Mouse (Mus musculus): Measurements from ENCODE around the gene Sfrp2. TPM values are rescaled to one million over a fixed set of nuclear protein-coding genes. Genes with fewer than 3 reads are reported as not detected.
A peak's percentile ranks its signal among the peaks of the same experiment; 100 is the strongest.

Sfrp2 gene
- total RNA-seq, 2 experiments from 2014 or later: 9.6 to 12.2 TPM

- no peak for DNase-seq (ENCODE audit: extremely low spot score in 1 of 2, low spot score in 2 of 2)
- intact Hi-C loops (cut with DNase I): loop anchor here (10.0 kb wide), 1 partner anchor 644 kb away; the partner anchor contains the start of gene Dchs2
Observed at GRCm38 (mm10) chr3:83768293-83769035, 2.3 kb downstream of the Sfrp2 start.

DNA sequence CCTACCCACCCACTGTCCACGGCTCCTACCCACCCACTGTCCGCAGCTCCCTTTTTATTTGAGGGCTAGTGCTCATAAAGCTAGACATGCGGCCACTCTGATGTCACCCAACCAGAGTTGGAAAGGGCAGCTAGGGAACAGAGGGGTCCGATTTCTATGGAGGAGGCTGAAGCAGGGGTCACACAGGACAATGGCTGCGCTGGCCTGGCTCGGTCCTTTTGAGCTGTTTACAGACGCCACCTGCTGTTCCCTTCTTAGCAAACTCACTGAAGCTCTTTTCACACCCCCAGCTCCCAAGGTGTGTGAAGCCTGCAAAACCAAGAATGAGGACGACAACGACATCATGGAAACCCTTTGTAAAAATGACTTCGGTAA lies 2.9 kb downstream of the Sfrp2 start:
- intact Hi-C loops (cut with DNase I): loop anchor here (10.0 kb wide), 1 partner anchor 644 kb away; the partner anchor contains the start of gene Dchs2
- DNase-seq (ENCODE audit: extremely low spot score in 1 of 2, low spot score in 2 of 2): no peak

GRCm38 (mm10) chr3:83771160-83771869 lies 5.2 kb downstream of the Sfrp2 start:
- no peak for DNase-seq (ENCODE audit: extremely low spot score in 1 of 2, low spot score in 2 of 2)
- intact Hi-C loops (cut with DNase I): no loop called here

GRCm38 (mm10) chr3:83773281-83773680 lies 7.2 kb downstream of the Sfrp2 start:
- intact Hi-C loops (cut with DNase I): no loop called here
- DNase-seq (ENCODE audit: extremely low spot score in 1 of 2, low spot score in 2 of 2): no peak

DNA sequence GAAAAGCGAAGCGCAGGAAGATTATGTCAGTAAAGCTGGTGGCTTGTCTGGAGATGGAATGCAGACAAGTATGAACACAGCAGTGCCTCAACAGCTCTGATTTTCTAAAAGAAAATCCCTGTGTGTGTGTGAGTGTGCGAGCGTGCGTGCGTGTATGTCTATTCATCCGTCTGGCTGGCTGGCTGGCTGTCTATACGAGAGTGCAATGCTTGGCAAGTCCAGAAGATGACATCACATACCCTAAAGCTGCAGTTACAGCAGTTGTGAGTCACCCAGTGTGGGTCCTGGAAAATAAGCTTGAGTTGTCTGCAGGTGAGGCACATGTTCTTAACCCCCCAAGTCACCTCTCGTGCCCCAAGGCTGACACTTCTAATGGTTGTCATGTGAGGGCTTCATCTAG lies 9.3 kb downstream of the Sfrp2 start:
- DNase-seq (ENCODE audit: extremely low spot score in 1 of 2, low spot score in 2 of 2): no peak

DNA sequence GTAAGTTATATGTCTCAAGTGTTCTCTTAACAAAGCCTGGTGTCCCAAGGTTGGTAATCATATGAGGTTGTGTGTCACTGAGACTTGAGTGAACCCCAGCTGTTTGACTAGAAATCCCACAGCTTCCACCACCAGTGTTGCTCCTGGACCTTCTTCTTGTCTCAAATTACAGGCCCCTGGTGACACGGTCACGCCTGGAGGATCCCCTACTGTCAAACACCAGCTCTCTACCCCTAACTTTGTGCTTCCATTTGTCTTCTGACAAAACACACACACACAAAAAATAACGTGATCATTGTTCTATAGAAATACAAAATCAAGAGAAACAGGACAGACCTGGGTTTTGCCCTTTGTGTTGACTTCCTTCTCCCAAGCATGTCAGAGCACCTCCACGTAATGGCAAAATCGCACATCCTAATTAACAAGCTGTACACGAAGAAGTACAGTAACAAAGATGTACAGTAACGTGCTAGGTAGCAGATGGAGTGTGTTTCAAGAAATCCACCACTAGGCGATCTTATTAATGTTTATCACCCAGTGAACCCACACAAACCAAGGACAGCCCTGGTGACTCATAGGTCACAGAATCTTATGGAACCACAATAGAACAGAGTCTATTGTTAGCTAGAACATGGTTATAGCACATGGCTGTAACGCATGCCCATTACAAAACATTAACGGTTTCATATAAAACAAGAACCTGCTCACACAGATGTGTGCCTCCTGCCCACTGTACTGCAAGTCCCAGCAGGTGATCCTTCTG lies 15.5 kb downstream of the Sfrp2 start:
- intact Hi-C loops (cut with DNase I): no loop called here
- peak in 1 of 2 experiments; percentile 1 for DNase-seq (ENCODE audit: extremely low spot score in 1 of 2, low spot score in 2 of 2)

More for the DNA sequence above, 9.3 kb downstream of the Sfrp2 start:
- intact Hi-C loops (cut with DNase I): no loop called here

GRCm38 (mm10) chr3:83783716-83784469 lies 17.8 kb downstream of the Sfrp2 start:
- DNase-seq (ENCODE audit: extremely low spot score in 1 of 2, low spot score in 2 of 2): no peak
- intact Hi-C loops (cut with DNase I): no loop called here

DNA sequence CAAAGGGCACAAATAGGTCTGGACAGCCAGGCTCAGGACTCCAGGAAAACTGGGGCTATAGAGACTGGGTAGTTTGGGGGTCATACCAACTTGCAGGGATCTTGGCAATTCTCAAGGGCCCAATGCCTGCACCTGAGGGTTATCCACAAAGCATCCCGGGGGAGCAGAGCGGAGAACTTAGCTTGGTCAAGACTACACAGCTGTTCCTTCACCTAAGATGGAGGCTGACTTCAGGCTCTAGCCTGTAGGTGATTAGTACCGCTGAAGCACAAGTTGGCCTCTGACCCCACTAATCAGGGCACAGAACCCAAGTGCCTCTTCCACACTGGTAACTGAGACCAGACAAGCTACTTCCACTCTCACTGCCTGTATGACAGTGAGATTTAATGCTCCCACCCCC lies 18.6 kb downstream of the Sfrp2 start:
- no peak for DNase-seq (ENCODE audit: extremely low spot score in 1 of 2, low spot score in 2 of 2)
- intact Hi-C loops (cut with DNase I): no loop called here

DNA sequence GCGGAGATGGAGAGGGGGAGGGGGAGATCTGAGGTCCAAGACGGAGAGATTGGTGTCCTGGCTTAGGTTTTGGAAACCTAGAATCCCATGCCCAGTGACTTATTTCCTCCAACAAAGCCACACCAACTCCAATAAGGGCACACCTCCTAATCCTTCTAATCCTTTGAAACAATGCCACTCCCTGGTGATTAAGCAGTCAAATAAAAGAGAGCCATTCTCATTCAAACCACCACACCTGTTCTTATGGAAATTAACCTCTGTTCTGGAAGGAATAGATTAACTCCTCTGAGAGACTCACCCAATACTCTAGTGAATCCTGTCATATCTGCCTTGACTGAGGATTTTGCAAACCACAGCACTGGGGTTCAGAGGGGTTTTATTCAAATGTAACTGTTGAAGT lies 21.0 kb downstream of the Sfrp2 start:
- intact Hi-C loops (cut with DNase I): no loop called here
- DNase-seq (ENCODE audit: extremely low spot score in 1 of 2, low spot score in 2 of 2): no peak

DNA sequence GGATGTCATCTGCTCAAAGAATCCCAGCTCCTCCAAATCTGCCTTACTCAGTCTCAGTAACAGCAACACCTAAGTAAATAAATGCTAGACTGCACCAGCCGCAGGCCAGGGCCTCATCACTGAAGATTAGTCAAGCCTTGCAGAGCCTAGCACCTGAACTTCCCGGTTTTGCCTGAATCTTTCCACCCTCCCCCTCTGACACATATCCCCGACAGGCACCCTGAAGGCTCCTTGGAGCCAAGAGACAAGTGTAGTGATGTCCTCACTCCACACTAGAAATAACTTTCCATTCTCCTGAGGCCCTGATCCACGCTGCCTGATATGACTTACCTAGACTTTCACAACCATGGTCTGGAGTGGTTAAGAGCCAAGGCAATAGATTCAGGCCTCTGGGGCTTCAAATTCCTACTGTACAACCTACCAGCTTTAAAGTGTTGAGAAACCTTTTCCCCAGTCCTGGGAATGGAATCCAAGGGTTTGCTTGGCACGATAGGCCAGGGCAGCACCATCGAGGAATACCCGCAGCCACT lies 21.7 kb downstream of the Sfrp2 start:
- intact Hi-C loops (cut with DNase I): no loop called here
- no peak for DNase-seq (ENCODE audit: extremely low spot score in 1 of 2, low spot score in 2 of 2)

DNA sequence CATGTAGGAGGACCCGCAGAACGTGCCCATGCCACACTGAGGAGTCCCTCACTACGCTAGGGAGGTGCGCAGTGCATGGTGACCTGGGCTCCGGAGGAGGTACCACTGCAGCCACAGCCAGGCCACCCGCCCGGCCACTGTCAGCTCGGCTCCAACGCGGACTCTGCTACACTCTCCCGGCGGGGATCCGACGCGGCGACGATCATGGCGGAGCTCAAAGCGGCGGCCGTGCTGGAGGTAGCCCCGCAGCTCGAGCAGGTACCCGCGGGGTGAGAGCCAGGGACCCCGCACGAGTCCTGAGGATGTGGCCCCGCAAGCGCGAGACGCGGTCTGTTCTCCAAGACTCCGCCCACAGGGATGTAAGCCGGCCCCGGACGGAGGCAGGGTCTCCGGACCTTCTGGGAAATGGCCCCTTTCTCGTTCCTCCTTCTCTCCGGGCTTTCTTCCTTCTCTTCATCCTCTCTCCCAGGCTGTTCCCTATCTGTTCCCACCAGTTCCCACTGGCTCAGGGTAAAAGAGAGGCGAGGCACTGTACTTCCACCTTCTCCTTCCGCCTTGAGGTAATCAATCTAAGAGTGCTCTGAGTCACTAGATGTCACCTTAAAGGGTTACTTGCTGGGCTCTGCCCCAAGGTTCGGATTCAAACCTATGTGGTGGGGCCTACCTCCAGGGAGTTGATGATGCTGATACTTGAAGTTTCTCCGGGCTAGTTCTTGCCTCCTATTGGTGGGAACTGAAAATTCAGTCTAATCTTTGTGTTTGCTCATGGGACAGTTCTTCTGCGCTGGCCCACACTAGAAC lies 23.7 kb downstream of the Sfrp2 start:
- no peak for DNase-seq (ENCODE audit: extremely low spot score in 1 of 2, low spot score in 2 of 2)

GRCm38 (mm10) chr3:83791444-83791843 lies 25.3 kb downstream of the Sfrp2 start:
- intact Hi-C loops (cut with DNase I): no loop called here
- no peak for DNase-seq (ENCODE audit: extremely low spot score in 1 of 2, low spot score in 2 of 2)

More for the DNA sequence above, 23.7 kb downstream of the Sfrp2 start:
- intact Hi-C loops (cut with DNase I): no loop called here

- DNase-seq (ENCODE audit: extremely low spot score in 1 of 2, low spot score in 2 of 2): peak in 1 of 2 experiments; percentile 23
- intact Hi-C loops (cut with DNase I): loop anchor here (5.0 kb wide), 1 partner anchor 100 kb away; no protein-coding TSS in a partner anchor
Observed at GRCm38 (mm10) chr3:83797098-83797497, 31.0 kb downstream of the Sfrp2 start.

DNA sequence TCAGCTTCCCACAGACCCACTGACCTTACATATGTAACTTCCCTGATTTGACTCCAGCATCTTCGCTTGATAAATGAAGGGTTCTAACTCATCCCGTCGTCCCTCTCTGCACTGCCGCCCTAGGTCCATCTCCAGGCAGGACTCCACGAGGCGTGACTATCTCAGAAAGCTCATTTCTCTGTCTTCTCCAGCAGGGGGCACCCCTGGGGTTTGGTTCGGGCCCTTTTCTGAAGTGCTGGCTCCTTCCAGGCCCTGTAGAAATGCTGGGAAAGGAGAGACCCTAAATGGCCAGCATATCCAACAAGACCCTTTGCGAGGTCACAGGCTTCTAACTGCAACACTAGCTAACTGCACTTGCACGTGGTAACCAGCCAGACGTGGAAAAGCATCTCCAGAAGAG lies 31.7 kb downstream of the Sfrp2 start:
- intact Hi-C loops (cut with DNase I): loop anchor here (5.0 kb wide), 1 partner anchor 99 kb away; no protein-coding TSS in a partner anchor
- peak; percentile 38 to 70 for DNase-seq (ENCODE audit: extremely low spot score in 1 of 2, low spot score in 2 of 2)

DNA sequence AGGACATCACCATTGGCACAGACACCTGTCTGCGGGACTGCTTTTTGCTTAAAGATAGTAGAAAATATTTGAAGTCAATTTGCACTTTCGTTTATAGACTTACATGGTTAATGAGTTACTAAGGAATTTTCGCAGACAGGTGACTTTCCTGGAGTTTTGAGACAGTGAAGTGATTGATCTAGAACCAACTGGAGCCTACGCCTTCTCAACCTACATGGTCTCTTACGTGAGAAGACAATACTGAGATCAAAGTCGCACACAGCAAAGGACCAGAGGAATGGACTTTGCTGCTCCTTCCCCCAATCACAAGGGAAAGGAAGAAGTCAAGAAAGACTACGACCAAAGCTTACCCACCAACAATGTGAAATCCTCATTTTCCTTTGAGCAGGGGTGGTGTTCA lies 33.4 kb downstream of the Sfrp2 start:
- intact Hi-C loops (cut with DNase I): loop anchor here (5.0 kb wide), 1 partner anchor 98 kb away; no protein-coding TSS in a partner anchor

GRCm38 (mm10) chr3:83801649-83802155 lies 35.6 kb downstream of the Sfrp2 start:
- no peak for DNase-seq (ENCODE audit: extremely low spot score in 1 of 2, low spot score in 2 of 2)

More for the DNA sequence above, 33.4 kb downstream of the Sfrp2 start:
- DNase-seq (ENCODE audit: extremely low spot score in 1 of 2, low spot score in 2 of 2): no peak

GRCm38 (mm10) chr3:83808483-83808882 lies 42.4 kb downstream of the Sfrp2 start:
- no peak for DNase-seq (ENCODE audit: extremely low spot score in 1 of 2, low spot score in 2 of 2)
- intact Hi-C loops (cut with DNase I): no loop called here

More at GRCm38 (mm10) chr3:83801649-83802155, 35.6 kb downstream of the Sfrp2 start:
- intact Hi-C loops (cut with DNase I): no loop called here
